Mouse (Mus musculus) midbrain, embryonic 16.5 days (tissue): ENCODE measurements around the gene Pof1b. TPM values are rescaled to one million over a fixed set of nuclear protein-coding genes. Genes with fewer than 3 reads are reported as not detected.

Source experiments
- ATAC-seq: fragments of 200-750 bp; cut with Nextera tagmentation; 2 replicates; pipeline ENCODE4 v1.8.0; 2017; ENCODE audit warnings: moderate TSS enrichment
- H3K27ac ChIP-seq: fragments of 300-500 bp; sonication (generic); 2 replicates; pipeline ENCODE4 v1.5.1; 2014; ENCODE audit warnings: mild to moderate bottlenecking, low read length, mixed read lengths
- H3K27me3 ChIP-seq: fragments of 300-500 bp; sonication (generic); 2 replicates; pipeline ENCODE4 v1.6.1; 2014; ENCODE audit warnings: low read depth, low read length, mixed read lengths; ENCODE audit not compliant: control insufficient read depth, insufficient read depth
- H3K36me3 ChIP-seq: fragments of 300-500 bp; sonication (generic); 2 replicates; pipeline ENCODE4 v1.6.1; 2014; ENCODE audit warnings: mild to moderate bottlenecking, low read length, moderate library complexity, mixed read lengths; ENCODE audit not compliant: control insufficient read depth, insufficient read depth
- H3K4me1 ChIP-seq: fragments of 300-500 bp; sonication (generic); 2 replicates; pipeline ENCODE4 v1.6.1; 2014; ENCODE audit warnings: mild to moderate bottlenecking, low read length, mixed read lengths; ENCODE audit not compliant: control insufficient read depth, insufficient read depth
- H3K4me2 ChIP-seq: fragments of 300-500 bp; sonication (generic); 2 replicates; pipeline ENCODE4 v1.6.1; 2014; ENCODE audit warnings: mild to moderate bottlenecking, low read length, mixed read lengths
- H3K4me3 ChIP-seq: fragments of 300-500 bp; sonication (generic); 2 replicates; pipeline ENCODE4 v1.5.1; 2014; ENCODE audit warnings: low read depth, mild to moderate bottlenecking, low read length, moderate library complexity, mixed read lengths
- H3K9ac ChIP-seq: fragments of 300-500 bp; sonication (generic); 2 replicates; pipeline ENCODE4 v1.6.1; 2014; ENCODE audit warnings: low read depth, low read length, mixed read lengths
- H3K9me3 ChIP-seq: fragments of 300-500 bp; sonication (generic); replicated peaks from 2 replicates; pipeline ENCODE4 v1.6.1; 2014; ENCODE audit warnings: mild to moderate bottlenecking, low read length, mixed read lengths; ENCODE audit not compliant: control insufficient read depth, poor library complexity, severe bottlenecking
- WGBS: fragments of 180-500 bp; shearing (Covaris S2); extraction: QIAGEN DNeasy Blood & Tissue Kit; methylation state at CpG from one replicate; pipeline ENCODE4 v1.1.7; 2014; 5-methylcytosine and 5-hydroxymethylcytosine counted together
- polyA plus RNA-seq: library from polyadenylated mRNA; unstranded; fragments of >200 nt; fragmentation: Nextera tagmentation; extraction: Ambion mirVana; gene quantifications from 2 replicates; pipeline ENCODE4 v1.2.1, GENCODE M21; 2015

The Pof1b gene
- polyA plus RNA-seq: 0.15 and 0.36 TPM in 2 replicates

DNA sequence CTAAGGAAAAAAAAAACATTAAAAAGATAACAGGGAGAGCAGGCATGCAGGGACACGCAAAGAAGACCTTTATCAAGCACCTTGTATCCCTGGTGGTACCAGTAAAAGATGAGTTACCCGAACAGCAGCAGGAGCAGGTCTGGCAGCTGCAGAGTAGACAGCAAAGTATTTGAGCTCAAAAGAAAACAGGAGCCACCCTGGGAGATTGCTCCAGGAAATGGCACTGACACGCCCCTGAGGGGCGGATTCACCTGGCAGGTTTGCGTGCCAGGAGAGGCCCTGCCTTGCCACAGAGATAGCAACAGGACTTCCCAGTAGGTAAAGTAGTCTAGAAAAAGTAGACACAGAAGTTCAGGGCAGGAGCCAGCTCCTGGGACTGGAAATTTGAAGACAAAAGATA, at the start of gene Pof1b:
Pof1b (minus strand) TSS at position 144 of the 400 bp plus-strand sequence.
- Histone ChIP-seq H3K4me3 (no peak within 1 kb of the TSS), H3K9me3 (no peaks in the 10 kb centered on the region), H3K4me2 (no peak within 1 kb of the TSS), H3K4me1 (no peaks in the 10 kb centered on the region), H3K27me3 (no peaks in the 10 kb centered on the region), H3K27ac (no peak within 1 kb of the TSS), H3K9ac (no peak within 1 kb of the TSS), H3K36me3 (no peaks in the 10 kb centered on the region)
- ATAC-seq: no peak
- 76% methylated on average over 5 of the region's 5 CpGs for WGBS

GRCm38 (mm10) chrX:112716587-112716986, 18.1 kb upstream of the Pof1b start:
- no peak overlapping the region for H3K9ac ChIP-seq
- H3K4me1 ChIP-seq: no peaks in the 10 kb centered on the region
- H3K36me3 ChIP-seq: no peaks in the 10 kb centered on the region
- no peak overlapping the region for H3K4me2 ChIP-seq
- no peak for ATAC-seq
- no peaks in the 10 kb centered on the region for H3K27me3 ChIP-seq
- no peak overlapping the region for H3K27ac ChIP-seq
- H3K4me3 ChIP-seq: no peak overlapping the region
- no peaks in the 10 kb centered on the region for H3K9me3 ChIP-seq

- WGBS: 67% methylated on average over 1 of the region's 1 CpGs
Observed at GRCm38 (mm10) chrX:112694392-112694791, 4.1 kb downstream of the Pof1b start.

DNA sequence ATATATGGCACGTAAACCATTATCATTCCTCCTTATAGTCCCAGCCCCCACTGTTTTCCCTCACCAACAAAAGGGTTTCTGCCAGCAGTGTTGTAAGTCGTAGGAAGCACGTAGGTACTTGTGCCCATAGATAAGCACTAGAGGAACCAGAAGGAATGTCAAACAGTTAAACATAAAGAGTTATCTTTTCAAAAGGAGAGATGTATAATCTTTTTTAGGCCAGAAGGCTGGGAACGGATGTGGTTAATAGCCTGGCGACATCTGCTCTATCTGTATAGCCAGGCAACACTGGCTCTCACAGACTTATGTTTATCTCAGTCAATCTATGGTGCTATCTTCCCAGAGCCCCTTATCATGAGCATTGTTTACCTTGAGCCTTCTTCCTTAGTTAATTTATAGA, 17.8 kb downstream of the Pof1b start:
- Histone ChIP-seq H3K36me3 (no peaks in the 10 kb centered on the region), H3K27me3 (no peaks in the 10 kb centered on the region), H3K9me3 (no peaks in the 10 kb centered on the region), H3K4me2 (no peak overlapping the region), H3K4me1 (no peaks in the 10 kb centered on the region), H3K27ac (no peak overlapping the region), H3K9ac (no peak overlapping the region), H3K4me3 (no peak overlapping the region)
- 86% methylated on average over 5 of the region's 5 CpGs for WGBS
- ATAC-seq: no peak

More at GRCm38 (mm10) chrX:112694392-112694791, 4.1 kb downstream of the Pof1b start:
- Histone ChIP-seq H3K27me3 (no peaks in the 10 kb centered on the region), H3K4me1 (no peaks in the 10 kb centered on the region), H3K27ac (no peak overlapping the region), H3K4me2 (no peak overlapping the region), H3K4me3 (no peak overlapping the region), H3K9ac (no peak overlapping the region), H3K36me3 (no peaks in the 10 kb centered on the region), H3K9me3 (no peaks in the 10 kb centered on the region)
- no peak for ATAC-seq

GRCm38 (mm10) chrX:112675525-112675924, 22.9 kb downstream of the Pof1b start:
- H3K4me2 ChIP-seq: no peak overlapping the region
- 64% methylated on average over 1 of the region's 1 CpGs for WGBS
- H3K9me3 ChIP-seq: no peaks in the 10 kb centered on the region
- H3K4me3 ChIP-seq: no peak overlapping the region
- no peak overlapping the region for H3K27ac ChIP-seq
- H3K4me1 ChIP-seq: no peaks in the 10 kb centered on the region
- ATAC-seq: no peak
- no peaks in the 10 kb centered on the region for H3K27me3 ChIP-seq
- H3K36me3 ChIP-seq: no peaks in the 10 kb centered on the region
- H3K9ac ChIP-seq: no peak overlapping the region

DNA sequence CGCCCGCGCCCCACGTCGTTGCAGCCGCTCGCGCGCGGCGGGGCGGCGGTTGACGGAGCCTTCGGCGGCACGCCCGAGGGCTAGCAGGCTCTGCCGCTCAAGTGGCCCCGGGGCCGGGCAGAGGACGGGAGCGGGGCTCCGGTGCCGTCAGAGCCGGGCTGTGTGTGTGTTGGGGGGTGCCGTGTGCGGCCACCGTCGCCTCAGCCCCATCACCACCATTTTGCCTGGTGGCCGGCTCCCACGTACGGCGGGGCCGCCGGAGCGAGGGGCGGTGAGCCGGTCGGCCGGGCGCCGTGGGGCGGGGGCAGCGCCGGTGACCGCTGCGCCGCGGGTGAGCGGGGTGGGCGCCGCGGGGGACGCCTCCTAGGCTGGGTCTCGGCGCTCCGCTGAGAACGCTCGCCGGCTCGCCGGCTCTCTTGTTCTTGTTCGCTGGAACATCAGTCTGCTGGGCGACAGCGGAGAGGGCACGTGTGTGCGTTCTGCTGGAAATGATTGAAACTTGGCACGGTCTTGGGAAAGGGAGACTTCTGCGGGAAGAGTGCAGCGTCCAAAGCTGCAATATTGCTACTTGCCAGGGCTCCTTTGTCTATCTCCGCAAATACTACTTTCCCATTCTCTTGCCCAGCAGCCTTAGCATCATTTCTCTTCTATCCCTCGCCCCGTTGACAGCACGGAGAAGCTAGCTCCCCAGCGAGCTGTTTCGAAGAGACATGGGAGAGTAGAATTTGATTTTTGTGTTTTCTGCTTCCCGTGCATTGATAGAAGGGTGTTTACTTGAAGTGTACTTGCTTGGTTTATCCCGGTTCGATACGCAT, 96.9 kb downstream of the Pof1b start:
- ATAC-seq: peak; percentile 80
- H3K27ac ChIP-seq: peak overlapping the region; percentile 89
- H3K4me2 ChIP-seq: peak overlapping the region; percentile 51
- H3K27me3 ChIP-seq: no peaks in the 10 kb centered on the region
- WGBS: 20% methylated on average over 20 of the region's 81 CpGs
- peak overlapping the region; percentile 89 for H3K9ac ChIP-seq
- H3K9me3 ChIP-seq: no peaks in the 10 kb centered on the region
- peaks cover 2% of the 10 kb centered on the region; the same call in 1 of the 2 replicates for H3K4me1 ChIP-seq
- H3K4me3 ChIP-seq: peak overlapping the region; percentile 65
- no peaks in the 10 kb centered on the region for H3K36me3 ChIP-seq

DNA sequence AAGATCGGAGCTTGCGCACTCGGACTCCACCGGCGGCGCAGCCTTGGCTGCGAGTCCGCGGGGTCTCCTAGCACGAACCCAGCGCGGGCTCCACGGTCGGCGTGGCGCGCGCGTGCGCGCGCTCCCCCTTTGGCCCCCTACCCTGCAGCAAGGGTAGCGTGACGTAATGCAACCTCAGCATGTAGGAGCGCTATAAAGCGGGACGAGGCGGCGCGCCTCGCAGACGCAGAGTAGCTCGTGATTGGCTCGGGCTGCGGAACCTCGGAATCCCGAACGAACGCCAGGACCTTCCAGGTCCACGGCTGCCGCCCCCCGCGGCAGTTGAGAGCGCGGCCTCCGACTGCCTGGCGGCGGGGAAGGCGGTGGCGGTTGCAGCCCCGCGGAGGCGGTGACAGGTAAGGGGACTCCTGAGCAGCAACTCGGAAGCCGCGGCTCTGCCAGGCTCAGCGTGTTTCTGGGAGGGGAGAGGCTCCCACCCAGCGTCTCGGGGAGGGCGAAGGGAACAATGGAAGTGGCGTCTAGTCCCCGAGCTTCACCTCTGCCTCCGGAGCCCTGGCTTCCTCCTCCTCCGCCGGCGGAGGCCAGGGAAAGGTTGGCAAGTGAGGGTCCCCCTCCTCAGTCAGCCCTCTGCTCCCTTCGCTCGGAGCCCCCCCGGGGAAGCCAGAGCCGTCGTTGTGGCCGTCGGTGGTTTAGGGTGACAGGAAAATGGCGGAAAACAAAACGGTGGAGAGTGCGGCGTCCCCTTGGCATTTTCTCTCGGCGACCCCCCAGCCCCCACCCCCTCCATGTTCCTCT, 97.7 kb downstream of the Pof1b start, which contains the start of gene Zfp711:
Zfp711 (plus strand) TSS at position 16 of the 795 bp plus-strand sequence.
- peak within 1 kb of the TSS; percentile 89 for H3K27ac ChIP-seq
- peak within 1 kb of the TSS; percentile 89 for H3K9ac ChIP-seq
- peaks cover 2% of the 10 kb centered on the region; the same call in 1 of the 2 replicates for H3K4me1 ChIP-seq
- no peaks in the 10 kb centered on the region for H3K9me3 ChIP-seq
- no peaks in the 10 kb centered on the region for H3K27me3 ChIP-seq
- H3K4me3 ChIP-seq: peak within 1 kb of the TSS; percentile 65
- H3K4me2 ChIP-seq: peak within 1 kb of the TSS; percentile 51
- WGBS: 19% methylated on average over 70 of the region's 79 CpGs
- no peaks in the 10 kb centered on the region for H3K36me3 ChIP-seq
- peak; percentile 97 for ATAC-seq
